Mouse (Mus musculus): ENCODE measurements around the gene Alkbh2. TPM values are rescaled to one million over a fixed set of nuclear protein-coding genes. Genes with fewer than 3 reads are reported as not detected.

The Alkbh2 gene
- total and polyA plus RNA-seq, 2 experiments from 2014 or later, result 8.0 to 9.5 TPM

- DNase-seq (ENCODE audit: low spot score) (no peak), ATAC-seq (no peak)
- no peak overlapping the region for H3K9ac ChIP-seq (replicated peaks; ENCODE audit: low read length)
- no peak overlapping the region for H3K4me2 ChIP-seq (ENCODE audit: low read depth, low read length)
- no peaks in the 10 kb centered on the region for H3K36me3 ChIP-seq (ENCODE audit: insufficient read depth, low read length)
- 84% methylated on average over 6 of the region's 6 CpGs for WGBS
- H3K4me3 ChIP-seq (ENCODE audit: low read length), result no peak overlapping the region
- H3K9me3 ChIP-seq (ENCODE audit: low read length), result no peaks in the 10 kb centered on the region
- no peaks in the 10 kb centered on the region; the same call in 1 of the 2 replicates for H3K4me1 ChIP-seq (ENCODE audit: insufficient read depth, low read length)
- H3K27ac ChIP-seq, result no peak overlapping the region
- TF ChIP-seq CTCF (IDR thresholded peaks at IDR 0.05; ENCODE audit: low read depth), result no peak
- H3K27me3 ChIP-seq (ENCODE audit: insufficient read depth, low read length), result no peaks in the 10 kb centered on the region
These were observed 4.8 kb upstream of the Alkbh2 start for GRCm38 (mm10) chr5:114132841-114133240.

DNA sequence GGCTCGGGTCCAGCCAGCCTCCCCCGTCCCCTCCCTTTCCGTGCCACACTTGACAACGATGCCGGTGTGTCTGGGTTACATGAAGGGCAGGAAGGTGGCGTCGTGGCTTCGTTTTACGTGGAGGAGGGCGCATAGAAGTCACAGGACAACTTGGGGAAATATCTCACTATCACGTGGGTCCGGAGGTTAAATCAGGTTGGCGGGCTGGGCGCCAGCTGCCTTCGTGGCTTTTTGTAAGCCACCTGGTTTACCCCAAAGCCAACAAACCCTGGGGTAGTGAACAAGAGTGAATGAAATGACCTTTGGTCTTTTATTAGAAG lies 3.5 kb upstream of the Alkbh2 start:
- WGBS, result under 1% methylated on average over 15 of the region's 15 CpGs
- Histone ChIP-seq H3K4me1 (ENCODE audit: insufficient read depth, low read length) (no peaks in the 10 kb centered on the region; the same call in 1 of the 2 replicates), H3K36me3 (ENCODE audit: insufficient read depth, low read length) (no peaks in the 10 kb centered on the region), H3K4me2 (ENCODE audit: low read depth, low read length) (peak overlapping the region; percentile 98), H3K9ac (replicated peaks; ENCODE audit: low read length) (peak overlapping the region; percentile 52), H3K4me3 (ENCODE audit: low read length) (peak overlapping the region; percentile 80), H3K27ac (peak overlapping the region; percentile 56; the same call in 1 of the 2 replicates), H3K9me3 (ENCODE audit: low read length) (no peaks in the 10 kb centered on the region), H3K27me3 (ENCODE audit: insufficient read depth, low read length) (no peaks in the 10 kb centered on the region)
- no peak for TF ChIP-seq CTCF (IDR thresholded peaks at IDR 0.05; ENCODE audit: low read depth)
- ATAC-seq, result no peak
- DNase-seq (ENCODE audit: low spot score), result peak; percentile 56

DNA sequence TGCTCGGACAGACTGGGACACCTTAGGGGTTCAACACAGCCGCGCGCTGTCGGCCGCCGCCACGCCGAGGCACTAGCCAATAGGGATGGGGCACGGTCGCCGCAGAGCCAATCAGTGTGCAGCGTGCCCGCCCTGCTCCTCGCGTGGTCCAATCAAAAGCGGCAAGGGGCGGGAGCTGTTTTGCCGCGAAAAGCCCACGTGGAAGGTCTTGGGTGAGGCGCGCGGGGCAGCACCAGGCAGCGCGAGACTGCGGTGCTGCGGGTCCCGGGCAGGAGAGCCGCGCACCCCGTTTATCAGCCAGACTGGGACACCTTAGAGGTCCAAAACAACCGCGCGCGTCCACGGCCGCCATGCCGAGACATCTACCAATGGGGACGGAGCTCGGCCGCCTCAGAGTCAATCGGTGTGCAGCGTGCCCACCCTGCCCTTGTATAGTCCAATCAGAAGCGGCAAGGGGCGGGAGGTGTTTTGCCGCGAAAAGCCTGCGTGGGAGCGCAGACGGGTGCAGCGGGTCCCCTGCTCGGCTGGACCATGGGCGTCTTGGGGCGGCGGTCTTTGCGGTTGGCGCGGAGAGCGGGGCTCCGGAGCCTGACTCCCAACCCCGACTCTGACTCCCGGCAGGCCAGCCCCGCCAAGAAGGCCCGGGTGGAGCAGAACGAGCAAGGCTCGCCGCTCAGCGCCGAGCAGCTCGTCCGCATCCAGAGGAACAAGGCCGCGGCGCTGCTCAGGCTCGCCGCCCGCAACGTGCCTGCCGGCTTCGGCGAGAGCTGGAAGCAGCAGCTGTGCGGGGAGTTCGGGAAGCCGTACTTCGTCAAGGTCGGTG lies 2.9 kb upstream of the Alkbh2 start:
- Histone ChIP-seq H3K9ac (replicated peaks; ENCODE audit: low read length) (peak overlapping the region; percentile 52), H3K4me3 (ENCODE audit: low read length) (peak overlapping the region; percentile 80), H3K9me3 (ENCODE audit: low read length) (no peaks in the 10 kb centered on the region), H3K27ac (peak overlapping the region; percentile 56; the same call in 1 of the 2 replicates), H3K4me2 (ENCODE audit: low read depth, low read length) (peak overlapping the region; percentile 98), H3K36me3 (ENCODE audit: insufficient read depth, low read length) (no peaks in the 10 kb centered on the region), H3K4me1 (ENCODE audit: insufficient read depth, low read length) (no peaks in the 10 kb centered on the region; the same call in 1 of the 2 replicates), H3K27me3 (ENCODE audit: insufficient read depth, low read length) (no peaks in the 10 kb centered on the region)
- no peak for TF ChIP-seq CTCF (IDR thresholded peaks at IDR 0.05; ENCODE audit: low read depth)
- under 1% methylated on average over 86 of the region's 87 CpGs for WGBS
- ATAC-seq (peak; percentile 97), DNase-seq (ENCODE audit: low spot score) (peak; percentile 94)

GRCm38 (mm10) chr5:114130211-114130605 lies 2.2 kb upstream of the Alkbh2 start, which contains the start of gene Ung:
Gene Ung (plus strand): TSS chr5:114130386.
- H3K36me3 ChIP-seq (ENCODE audit: insufficient read depth, low read length), result no peaks in the 10 kb centered on the region
- no peaks in the 10 kb centered on the region for H3K9me3 ChIP-seq (ENCODE audit: low read length)
- peak; percentile 81 for DNase-seq (ENCODE audit: low spot score)
- WGBS, result under 1% methylated on average over 29 of the region's 29 CpGs
- no peaks in the 10 kb centered on the region for H3K27me3 ChIP-seq (ENCODE audit: insufficient read depth, low read length)
- peak within 1 kb of the TSS; percentile 80 for H3K4me3 ChIP-seq (ENCODE audit: low read length)
- H3K9ac ChIP-seq (replicated peaks; ENCODE audit: low read length), result peak within 1 kb of the TSS; percentile 52
- H3K27ac ChIP-seq, result peak within 1 kb of the TSS; percentile 56; the same call in 1 of the 2 replicates
- no peaks in the 10 kb centered on the region; the same call in 1 of the 2 replicates for H3K4me1 ChIP-seq (ENCODE audit: insufficient read depth, low read length)
- TF ChIP-seq CTCF (IDR thresholded peaks at IDR 0.05; ENCODE audit: low read depth), result no peak
- peak; percentile 35 for ATAC-seq
- H3K4me2 ChIP-seq (ENCODE audit: low read depth, low read length), result peak within 1 kb of the TSS; percentile 98

- no peak overlapping the region for H3K27ac ChIP-seq
- H3K4me1 ChIP-seq (ENCODE audit: insufficient read depth, low read length), result no peaks in the 10 kb centered on the region; the same call in 1 of the 2 replicates
- H3K36me3 ChIP-seq (ENCODE audit: insufficient read depth, low read length), result no peaks in the 10 kb centered on the region
- no peak overlapping the region for H3K9ac ChIP-seq (replicated peaks; ENCODE audit: low read length)
- H3K4me3 ChIP-seq (ENCODE audit: low read length), result peak overlapping the region; percentile 80
- ATAC-seq (no peak), DNase-seq (ENCODE audit: low spot score) (no peak)
- no peaks in the 10 kb centered on the region for H3K9me3 ChIP-seq (ENCODE audit: low read length)
- no peaks in the 10 kb centered on the region for H3K27me3 ChIP-seq (ENCODE audit: insufficient read depth, low read length)
- 81% methylated on average over 15 of the region's 15 CpGs for WGBS
- no peak for TF ChIP-seq CTCF (IDR thresholded peaks at IDR 0.05; ENCODE audit: low read depth)
- peak overlapping the region; percentile 98 for H3K4me2 ChIP-seq (ENCODE audit: low read depth, low read length)
These were observed 1.7 kb upstream of the Alkbh2 start for GRCm38 (mm10) chr5:114129550-114130210.

DNA sequence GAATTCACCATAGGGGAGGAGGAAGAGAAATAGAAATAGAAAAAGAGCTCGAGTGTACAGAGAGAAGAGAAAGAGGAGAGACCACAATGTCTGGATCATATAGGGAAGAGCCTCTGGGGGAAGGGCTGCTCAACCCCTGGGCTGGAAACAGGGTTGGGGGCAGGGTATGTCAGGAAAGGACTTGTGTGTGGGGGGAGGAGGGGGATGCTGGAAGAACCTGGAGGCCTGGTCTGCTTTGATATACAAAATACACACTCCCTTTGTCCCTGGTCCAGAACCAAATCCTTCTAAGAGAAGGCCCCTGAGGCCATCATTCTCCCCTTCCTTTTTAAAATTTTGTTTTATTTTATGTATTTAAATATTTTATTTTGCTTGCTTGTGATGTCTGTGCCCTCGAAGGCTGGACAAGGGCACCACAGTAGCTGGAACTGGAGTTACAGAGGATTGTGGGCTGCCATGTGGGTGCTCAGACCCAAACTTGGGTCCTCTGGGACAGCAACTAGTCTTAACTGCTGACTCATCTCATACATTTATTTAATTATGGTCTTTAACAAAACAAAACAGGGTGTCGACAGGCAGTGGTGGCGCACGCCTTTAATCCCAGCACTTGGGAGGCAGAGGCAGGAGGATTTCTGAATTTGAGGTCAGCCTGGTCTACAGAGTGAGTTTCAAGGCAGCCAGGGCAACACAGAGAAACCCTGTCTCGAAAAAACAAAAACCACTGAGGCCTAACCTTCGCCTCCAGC lies 1.3 kb downstream of the Alkbh2 start:
- no peak for TF ChIP-seq CTCF (IDR thresholded peaks at IDR 0.05; ENCODE audit: low read depth)
- Histone ChIP-seq H3K4me1 (ENCODE audit: insufficient read depth, low read length) (no peaks in the 10 kb centered on the region; the same call in 1 of the 2 replicates), H3K4me3 (ENCODE audit: low read length) (no peak overlapping the region), H3K27me3 (ENCODE audit: insufficient read depth, low read length) (no peaks in the 10 kb centered on the region), H3K27ac (no peak overlapping the region; the same call in 1 of the 2 replicates), H3K9ac (replicated peaks; ENCODE audit: low read length) (no peak overlapping the region), H3K36me3 (ENCODE audit: insufficient read depth, low read length) (peaks cover 20% of the 10 kb centered on the region), H3K9me3 (ENCODE audit: low read length) (no peaks in the 10 kb centered on the region), H3K4me2 (ENCODE audit: low read depth, low read length) (peak overlapping the region; percentile 87)
- ATAC-seq, result no peak
- DNase-seq (ENCODE audit: low spot score), result no peak
- 84% methylated on average over 7 of the region's 7 CpGs for WGBS

Measured in hindbrain, postnatal 0 days (tissue).